Mouse (Mus musculus) neural tube, embryonic 10.5 days (tissue): ENCODE data around the gene Myo7a.

ENCODE experiments used
- DNase-seq: peaks from one replicate; pipeline ENCODE4 v3.0.0-alpha.2; 2017; ENCODE audit warnings: low spot score; ENCODE audit errors: extremely low spot score

Gene Myo7a

DNA sequence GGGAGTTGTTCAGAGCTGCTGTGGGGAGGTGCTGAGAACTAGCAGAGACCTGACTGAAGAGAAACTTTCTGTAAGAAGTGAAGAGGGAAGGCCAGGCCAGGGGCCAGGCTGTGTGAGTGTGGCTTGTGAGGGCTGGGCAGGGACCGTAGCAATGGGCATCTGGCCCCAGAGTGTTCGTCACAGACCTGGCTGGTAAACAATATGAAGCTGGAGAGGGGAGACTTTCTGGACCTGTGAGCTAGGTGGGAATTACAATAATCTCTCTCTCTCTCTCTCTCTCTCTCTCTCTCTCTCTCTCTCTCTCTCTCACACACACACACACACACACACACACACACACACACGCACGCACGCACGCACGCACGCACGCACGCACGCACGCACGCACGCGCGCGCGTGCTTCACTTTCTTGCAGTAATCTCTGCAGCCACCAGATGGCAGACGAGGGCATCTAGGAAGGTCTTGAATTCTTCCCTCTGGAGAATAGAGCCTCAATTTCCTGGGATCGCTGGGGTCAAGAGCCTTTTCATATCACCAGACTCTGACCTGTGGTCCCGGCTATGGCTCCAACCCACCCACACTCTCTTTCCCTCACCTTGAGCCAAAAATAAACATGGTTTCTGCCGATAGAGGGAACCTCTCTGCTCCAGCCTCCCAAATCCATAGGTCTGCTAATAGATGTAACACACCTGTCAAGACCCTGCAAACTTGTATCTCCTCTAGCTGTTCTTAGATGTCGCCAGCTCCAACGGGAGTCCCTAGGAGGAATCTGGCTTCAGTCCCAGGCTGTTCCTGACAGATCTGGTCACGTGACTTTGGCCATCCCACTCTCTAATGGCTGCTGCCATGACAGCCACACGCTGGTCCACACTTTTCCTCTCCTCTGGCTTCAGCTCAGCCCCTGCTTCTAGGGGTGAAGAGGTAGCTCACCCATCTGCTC lies 16.1 kb downstream of the Myo7a start:
- peak; percentile 91 for DNase-seq

GRCm38 (mm10) chr7:98102488-98102887 lies 16.8 kb downstream of the Myo7a start:
- DNase-seq, result no peak

DNA sequence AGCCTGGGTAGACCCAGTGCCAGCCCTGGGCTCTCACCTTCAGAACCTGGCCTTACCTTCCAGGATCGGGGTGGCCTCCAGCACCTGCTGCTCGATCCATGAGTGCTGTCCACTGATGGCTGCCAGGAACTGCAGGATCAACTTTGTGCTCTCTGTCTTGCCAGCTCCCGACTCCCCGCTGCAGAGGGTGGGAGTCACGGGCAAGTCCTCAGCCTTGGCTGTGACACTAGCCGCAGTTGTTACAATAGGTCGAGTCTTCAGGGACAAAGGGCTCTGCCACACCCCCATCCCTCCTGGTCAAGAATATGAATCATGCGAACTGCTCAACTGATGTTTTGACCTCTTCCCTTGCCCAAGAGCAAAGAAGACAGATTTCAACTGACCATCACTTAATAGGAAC lies 21.8 kb downstream of the Myo7a start:
- DNase-seq, result no peak

- no peak for DNase-seq
Measured at GRCm38 (mm10) chr7:98095852-98096251, 23.5 kb downstream of the Myo7a start.

- DNase-seq, result no peak
Measured at GRCm38 (mm10) chr7:98086346-98086745, 33.0 kb downstream of the Myo7a start.

GRCm38 (mm10) chr7:98085314-98085713 lies 34.0 kb downstream of the Myo7a start:
- DNase-seq, result no peak

DNA sequence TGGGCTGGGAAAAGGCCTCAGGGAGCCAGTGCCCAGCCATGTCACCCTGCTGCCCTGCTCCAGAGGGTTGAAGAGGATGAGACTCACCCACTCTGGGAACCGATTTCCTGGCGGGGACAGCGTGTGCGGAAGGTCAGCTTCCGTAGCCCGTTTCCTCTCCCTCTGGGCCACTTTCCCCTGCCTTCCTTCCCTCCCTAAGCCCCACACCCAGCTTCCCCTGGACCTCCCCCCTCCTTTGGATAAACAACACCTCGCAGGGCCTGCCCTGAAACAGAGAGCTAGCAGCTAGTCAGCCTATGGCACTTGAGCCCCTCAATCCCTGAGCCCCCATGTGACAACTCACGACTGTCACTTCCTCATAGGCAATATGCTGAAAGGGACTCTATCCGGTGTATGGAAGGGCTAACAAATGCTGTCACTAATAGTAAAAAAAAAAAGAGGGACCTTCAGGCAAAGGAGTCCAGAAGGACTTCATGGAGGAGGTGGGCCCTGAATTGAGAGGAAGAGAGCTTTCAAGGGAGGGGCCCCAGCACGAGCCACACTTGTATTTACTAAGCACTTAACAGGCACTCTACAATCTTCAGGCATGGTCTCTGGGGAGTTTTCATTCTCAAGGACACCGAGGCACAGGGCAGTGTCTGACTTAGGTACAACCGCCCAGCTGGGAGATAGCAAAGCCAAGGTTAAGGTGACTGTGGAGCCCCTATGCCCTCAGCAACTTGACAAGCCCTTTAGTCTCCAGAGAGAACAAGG lies 34.6 kb downstream of the Myo7a start:
- no peak for DNase-seq

DNA sequence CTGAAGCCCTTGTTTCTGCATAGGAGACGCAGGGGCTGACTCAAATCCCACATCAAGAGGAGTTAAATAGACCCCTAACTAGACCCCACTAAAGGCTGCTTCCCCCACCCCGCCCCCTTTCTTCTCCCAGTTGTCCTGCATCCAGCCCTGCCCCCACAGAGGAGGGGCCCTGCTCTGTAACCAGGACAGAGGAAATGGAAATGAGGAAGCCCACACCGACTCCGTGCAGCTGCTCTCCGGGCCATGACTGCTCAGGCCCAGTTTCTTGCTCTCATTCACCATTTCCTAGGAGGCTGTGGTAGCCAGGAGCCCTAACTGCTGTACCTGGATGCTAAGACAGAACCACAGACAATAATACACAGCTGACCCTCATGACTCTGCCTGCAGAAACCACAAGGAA lies 36.9 kb downstream of the Myo7a start:
- no peak for DNase-seq

- no peak for DNase-seq
Measured at GRCm38 (mm10) chr7:98077453-98077852, 41.9 kb downstream of the Myo7a start.

DNA sequence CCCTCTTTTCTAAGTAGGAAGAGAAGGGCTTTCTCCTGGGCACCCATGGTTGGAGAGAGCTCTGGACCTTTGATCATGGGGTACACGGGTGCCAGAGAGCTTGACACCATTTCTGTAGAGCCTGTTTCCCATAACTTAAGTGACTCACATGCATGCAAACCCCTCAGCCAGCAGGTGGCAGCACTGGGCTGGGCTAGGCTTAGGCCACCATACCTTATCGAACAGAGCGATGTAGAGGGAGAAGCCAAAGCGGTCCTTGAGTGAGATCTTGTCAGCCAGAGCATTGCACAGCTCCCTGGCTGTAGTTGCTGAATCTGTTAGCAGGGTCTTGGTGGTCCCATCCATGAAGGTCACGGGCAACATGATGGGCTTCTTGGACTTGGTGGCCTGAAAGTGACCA lies 47.7 kb downstream of the Myo7a start:
- DNase-seq, result peak; percentile 87

- no peak for DNase-seq
Measured at GRCm38 (mm10) chr7:98066229-98066628, 53.1 kb downstream of the Myo7a start.

- no peak for DNase-seq
Measured at GRCm38 (mm10) chr7:98054942-98055341, 64.4 kb downstream of the Myo7a start.

DNA sequence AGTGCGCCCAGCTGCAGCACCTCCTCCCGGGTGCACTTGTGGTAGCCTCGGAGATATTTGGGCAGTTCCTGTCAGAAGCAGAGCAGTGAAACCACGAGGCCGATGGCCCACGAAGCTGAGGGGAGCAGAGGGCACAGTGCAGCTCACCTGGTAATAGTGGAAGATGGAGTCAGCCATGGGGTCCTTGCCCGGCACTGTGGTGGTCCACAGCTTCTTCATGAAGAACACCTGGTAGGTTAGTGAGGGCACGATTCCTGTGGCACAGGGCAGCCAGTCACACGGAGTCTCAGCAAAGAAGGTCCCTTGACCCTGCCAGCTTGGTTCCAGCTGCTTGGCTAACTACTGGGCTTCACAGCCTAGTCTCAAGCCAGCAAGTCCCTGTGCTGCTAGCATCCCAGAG lies 64.9 kb downstream of the Myo7a start:
- no peak for DNase-seq

DNA sequence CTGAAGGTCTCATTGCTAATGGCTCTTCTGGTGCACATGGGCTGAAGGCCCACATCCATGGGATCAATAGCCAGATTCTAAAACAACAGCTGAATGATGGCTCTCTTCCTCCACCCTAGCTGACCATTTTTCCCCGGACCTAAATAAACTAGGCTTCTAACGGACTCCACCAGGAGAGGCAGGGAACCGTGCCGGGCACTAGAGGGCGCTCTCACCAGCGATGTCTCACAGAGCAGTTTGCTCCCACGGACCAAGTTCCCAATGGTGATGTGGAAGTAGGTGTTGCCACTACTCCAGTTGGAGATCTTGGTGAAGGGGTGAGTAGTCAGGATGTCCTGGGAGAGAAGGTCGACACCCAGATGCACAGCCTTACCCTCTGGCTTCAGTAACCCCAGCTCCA lies 67.3 kb downstream of the Myo7a start:
- DNase-seq, result peak; percentile 64

DNA sequence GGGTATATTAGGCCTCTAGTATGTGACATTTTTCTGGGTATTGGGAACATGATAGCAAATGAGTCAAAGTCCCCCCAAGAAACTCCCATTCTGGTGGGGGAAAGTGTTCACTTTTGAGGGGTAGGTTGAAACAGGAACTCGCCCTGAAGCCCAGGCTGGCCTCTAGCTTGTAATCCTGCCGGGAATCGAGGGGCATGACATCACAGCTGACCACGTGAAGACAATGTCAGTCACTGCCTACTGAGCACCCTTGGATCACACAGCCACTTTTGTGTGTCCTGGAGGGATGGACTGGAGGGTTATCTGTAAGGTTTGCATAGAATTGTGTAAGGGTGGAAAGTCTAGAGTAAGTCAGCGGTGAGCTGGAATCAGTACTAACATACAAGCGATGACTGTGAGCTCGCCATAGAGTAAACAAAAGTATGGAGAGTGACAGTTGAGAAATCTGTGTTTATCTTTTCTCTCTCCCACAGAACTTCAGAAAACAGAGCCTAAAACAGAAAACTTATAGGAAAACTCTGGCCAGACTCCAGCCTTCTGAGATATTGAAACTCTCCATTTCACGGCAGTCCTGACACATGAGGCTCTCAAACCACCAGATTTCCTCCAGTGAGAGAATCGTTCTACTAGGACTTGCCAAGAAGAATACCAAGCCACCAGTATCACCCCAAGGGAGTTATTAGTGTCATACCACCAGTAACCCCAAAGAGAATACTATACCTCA lies 71.1 kb downstream of the Myo7a start:
- DNase-seq, result no peak

GRCm38 (mm10) chr7:98002617-98003016 lies 116.7 kb downstream of the Myo7a start:
- no peak for DNase-seq
